Mouse (Mus musculus) c-Kit-positive CD71-positive TER-119-positive erythroid progenitor cells, embryonic 14.5 days (primary cell): ENCODE data around the gene Gm29427.
A peak's percentile ranks its signal among the peaks of the same experiment; 100 is the strongest.
"Not testable (repeated sequence)": the region's sequence is repeated elsewhere in the genome, so short reads cannot be mapped to it uniquely, and the experiment has no call there.

ENCODE experiments used
- DNase-seq: peaks from one replicate; pipeline ENCODE4 v3.0.0-alpha.2; 2013; ENCODE audit warnings: low spot score

Gm29427 gene

GRCm38 (mm10) chr1:130731741-130732337 is 16.2 kb upstream of the Gm29427 start, which contains the start of gene AA986860:
AA986860 (plus strand) TSS chr1:130731976.
- DNase-seq = peak; percentile 85

GRCm38 (mm10) chr1:130729153-130729552 is 13.6 kb upstream of the Gm29427 start, which contains the start of gene Pfkfb2:
Pfkfb2 (minus strand) TSS chr1:130729253.
- no peak for DNase-seq

- no peak for DNase-seq
Measured at GRCm38 (mm10) chr1:130728708-130729107, 13.1 kb upstream of the Gm29427 start.

GRCm38 (mm10) chr1:130728070-130728469 is 12.5 kb upstream of the Gm29427 start:
- DNase-seq = no peak

GRCm38 (mm10) chr1:130726396-130726795 is 10.8 kb upstream of the Gm29427 start:
- no peak for DNase-seq

GRCm38 (mm10) chr1:130724206-130724605 is 8.6 kb upstream of the Gm29427 start:
- no peak for DNase-seq

- DNase-seq = peak; percentile 90
Measured at GRCm38 (mm10) chr1:130717291-130717871, 1.8 kb upstream of the Gm29427 start, which contains the start of gene Yod1. Yod1 (plus strand) TSS chr1:130717327.

GRCm38 (mm10) chr1:130716513-130717290 is 1.1 kb upstream of the Gm29427 start:
- DNase-seq = peak; percentile 53

GRCm38 (mm10) chr1:130716218-130716512 is 566 bp upstream of the Gm29427 start:
- DNase-seq = no peak

- DNase-seq = no peak
Measured at GRCm38 (mm10) chr1:130714046-130714445, 1.6 kb downstream of the Gm29427 start.

GRCm38 (mm10) chr1:130710283-130711080 is 5.1 kb downstream of the Gm29427 start:
- no peak for DNase-seq

- no peak for DNase-seq
Measured at GRCm38 (mm10) chr1:130703613-130704012, 12.0 kb downstream of the Gm29427 start.

- no peak for DNase-seq
Measured at GRCm38 (mm10) chr1:130701976-130702375, 13.6 kb downstream of the Gm29427 start.

GRCm38 (mm10) chr1:130699937-130700633 is 15.5 kb downstream of the Gm29427 start:
- no peak for DNase-seq

GRCm38 (mm10) chr1:130698601-130699000 is 17.0 kb downstream of the Gm29427 start:
- DNase-seq = no peak

- no peak for DNase-seq
Measured at GRCm38 (mm10) chr1:130683905-130684304, 31.7 kb downstream of the Gm29427 start.

GRCm38 (mm10) chr1:130681656-130682413 is 33.8 kb downstream of the Gm29427 start:
- no peak for DNase-seq

GRCm38 (mm10) chr1:130681075-130681474 is 34.5 kb downstream of the Gm29427 start:
- DNase-seq = no peak

- no peak for DNase-seq
Measured at GRCm38 (mm10) chr1:130678551-130678950, 37.0 kb downstream of the Gm29427 start.

- DNase-seq = not testable (repeated sequence)
Measured at GRCm38 (mm10) chr1:130663576-130663975, 52.0 kb downstream of the Gm29427 start.

- no peak for DNase-seq
Measured at GRCm38 (mm10) chr1:130661454-130661853, 54.1 kb downstream of the Gm29427 start, which contains the start of gene C4bp. C4bp (minus strand) TSS chr1:130661632.
